Mouse (Mus musculus): Measurements from ENCODE around the gene 1700008O03Rik. TPM values are rescaled to one million over a fixed set of nuclear protein-coding genes. Genes with fewer than 3 reads are reported as not detected.

The 1700008O03Rik gene
- polyA plus RNA-seq (2011; ENCODE audit: insufficient read length, low read depth, missing spikeins): not detected in 2 replicates

DNA sequence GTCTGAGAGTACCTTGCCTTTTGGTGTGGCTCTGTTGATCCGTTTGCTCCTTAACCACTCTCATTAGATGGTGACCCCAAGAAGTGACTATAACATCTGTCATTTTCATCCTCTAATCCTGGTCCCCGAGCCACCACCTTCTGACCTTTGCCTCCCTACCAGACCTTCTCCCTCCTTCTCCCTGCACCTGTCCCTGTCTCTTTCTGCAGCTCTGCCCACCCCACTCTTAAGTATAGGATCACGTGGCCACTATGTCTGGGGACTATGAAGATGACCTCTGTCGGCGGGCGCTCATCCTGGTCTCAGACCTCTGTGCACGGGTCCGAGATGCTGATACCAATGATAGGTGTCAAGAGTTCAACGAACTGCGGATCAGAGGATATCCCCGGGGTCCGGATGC is at the start of gene 1700008O03Rik:
TSS of gene 1700008O03Rik (minus strand) at position 101 of the 400 bp plus-strand sequence.
- Histone ChIP-seq H3K27ac (ENCODE audit: insufficient read depth, low read length) (no peak within 1 kb of the TSS), H3K4me3 (ENCODE audit: insufficient read depth, low read length) (peak within 1 kb of the TSS; percentile 2; the same call in 1 of the 2 replicates), H3K4me1 (ENCODE audit: control insufficient read depth, insufficient read depth, low read length) (no peaks in the 10 kb centered on the region)
- TF ChIP-seq CTCF (IDR thresholded peaks at IDR 0.05; ENCODE audit: borderline replicate concordance, insufficient read depth, low read length) (no peak), POLR2A (IDR thresholded peaks at IDR 0.05; ENCODE audit: low read depth, low read length) (no peak)

DNA sequence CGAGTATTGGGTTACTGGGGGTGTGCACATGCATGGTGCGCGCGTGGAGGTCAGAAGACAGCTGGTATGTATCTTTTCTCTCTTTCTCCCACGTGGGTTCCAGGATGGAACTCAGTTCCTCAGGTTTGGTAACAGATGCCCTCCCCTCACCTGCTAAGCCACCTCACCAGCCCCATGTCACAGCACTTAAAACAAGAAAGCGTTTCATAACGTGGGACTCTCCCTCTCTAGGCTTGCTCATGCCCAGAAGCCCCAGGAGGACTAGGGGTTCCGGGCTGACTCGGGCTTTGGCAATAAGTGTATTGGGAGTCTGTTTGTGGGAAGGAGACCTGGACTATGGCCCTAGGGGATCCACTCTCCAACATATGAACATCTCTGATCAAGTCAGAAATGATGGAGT is 48.5 kb upstream of the 1700008O03Rik start:
- Histone ChIP-seq H3K4me1 (ENCODE audit: control insufficient read depth, insufficient read depth, low read length) (no peaks in the 10 kb centered on the region), H3K27ac (ENCODE audit: insufficient read depth, low read length) (no peak overlapping the region), H3K4me3 (ENCODE audit: insufficient read depth, low read length) (no peak overlapping the region)
- no peak for TF ChIP-seq CTCF (IDR thresholded peaks at IDR 0.05; ENCODE audit: borderline replicate concordance, insufficient read depth, low read length)
- no peak for TF ChIP-seq POLR2A (IDR thresholded peaks at IDR 0.05; ENCODE audit: low read depth, low read length)

DNA sequence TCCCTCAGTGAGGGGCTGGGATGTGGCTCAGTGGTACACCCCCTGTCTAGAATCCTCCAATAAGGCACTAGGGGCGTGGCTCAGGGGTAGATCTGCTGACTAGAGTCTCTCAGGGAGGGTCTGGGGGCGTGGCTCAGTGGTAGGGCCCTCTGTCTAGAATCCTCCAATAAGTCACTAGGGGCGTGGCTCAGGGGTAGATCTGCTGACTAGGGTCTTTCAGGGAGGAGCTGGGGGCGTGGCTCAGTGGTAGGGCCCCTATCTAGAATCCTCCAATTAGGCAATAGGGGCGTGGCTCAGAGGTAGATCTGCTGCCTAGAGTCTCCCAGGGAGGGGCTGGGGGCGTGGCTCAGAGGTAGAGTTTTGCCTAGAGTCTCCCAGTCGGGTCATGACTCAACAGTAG is 47.8 kb upstream of the 1700008O03Rik start:
- no peak overlapping the region for H3K4me3 ChIP-seq (ENCODE audit: insufficient read depth, low read length)
- no peaks in the 10 kb centered on the region for H3K4me1 ChIP-seq (ENCODE audit: control insufficient read depth, insufficient read depth, low read length)
- no peak overlapping the region for H3K27ac ChIP-seq (ENCODE audit: insufficient read depth, low read length)
- TF ChIP-seq POLR2A (IDR thresholded peaks at IDR 0.05; ENCODE audit: low read depth, low read length): no peak
- TF ChIP-seq CTCF (IDR thresholded peaks at IDR 0.05; ENCODE audit: borderline replicate concordance, insufficient read depth, low read length): no peak

DNA sequence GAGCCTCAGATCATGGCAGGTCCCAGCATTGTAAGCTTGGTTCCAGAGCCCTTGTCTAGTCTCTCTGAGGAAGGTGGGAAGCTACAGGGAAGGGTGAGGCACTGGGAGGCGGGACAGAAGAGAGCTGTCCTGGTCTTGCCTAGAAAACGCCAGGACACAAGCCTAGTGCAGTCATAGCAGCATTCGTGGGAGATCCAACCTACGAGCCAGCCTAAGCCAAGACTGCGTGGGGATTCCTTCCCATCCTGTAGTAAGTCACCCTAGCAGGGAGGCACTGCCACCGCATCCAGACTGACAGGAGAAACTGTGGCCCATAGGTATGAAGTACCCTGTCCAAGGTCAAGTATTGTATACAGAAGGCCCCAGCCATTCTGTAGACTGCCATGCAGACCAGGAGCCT is 46.9 kb upstream of the 1700008O03Rik start:
- Histone ChIP-seq H3K4me3 (ENCODE audit: insufficient read depth, low read length) (no peak overlapping the region), H3K27ac (ENCODE audit: insufficient read depth, low read length) (no peak overlapping the region), H3K4me1 (ENCODE audit: control insufficient read depth, insufficient read depth, low read length) (no peaks in the 10 kb centered on the region)
- TF ChIP-seq CTCF (IDR thresholded peaks at IDR 0.05; ENCODE audit: borderline replicate concordance, insufficient read depth, low read length) (no peak), POLR2A (IDR thresholded peaks at IDR 0.05; ENCODE audit: low read depth, low read length) (no peak)

DNA sequence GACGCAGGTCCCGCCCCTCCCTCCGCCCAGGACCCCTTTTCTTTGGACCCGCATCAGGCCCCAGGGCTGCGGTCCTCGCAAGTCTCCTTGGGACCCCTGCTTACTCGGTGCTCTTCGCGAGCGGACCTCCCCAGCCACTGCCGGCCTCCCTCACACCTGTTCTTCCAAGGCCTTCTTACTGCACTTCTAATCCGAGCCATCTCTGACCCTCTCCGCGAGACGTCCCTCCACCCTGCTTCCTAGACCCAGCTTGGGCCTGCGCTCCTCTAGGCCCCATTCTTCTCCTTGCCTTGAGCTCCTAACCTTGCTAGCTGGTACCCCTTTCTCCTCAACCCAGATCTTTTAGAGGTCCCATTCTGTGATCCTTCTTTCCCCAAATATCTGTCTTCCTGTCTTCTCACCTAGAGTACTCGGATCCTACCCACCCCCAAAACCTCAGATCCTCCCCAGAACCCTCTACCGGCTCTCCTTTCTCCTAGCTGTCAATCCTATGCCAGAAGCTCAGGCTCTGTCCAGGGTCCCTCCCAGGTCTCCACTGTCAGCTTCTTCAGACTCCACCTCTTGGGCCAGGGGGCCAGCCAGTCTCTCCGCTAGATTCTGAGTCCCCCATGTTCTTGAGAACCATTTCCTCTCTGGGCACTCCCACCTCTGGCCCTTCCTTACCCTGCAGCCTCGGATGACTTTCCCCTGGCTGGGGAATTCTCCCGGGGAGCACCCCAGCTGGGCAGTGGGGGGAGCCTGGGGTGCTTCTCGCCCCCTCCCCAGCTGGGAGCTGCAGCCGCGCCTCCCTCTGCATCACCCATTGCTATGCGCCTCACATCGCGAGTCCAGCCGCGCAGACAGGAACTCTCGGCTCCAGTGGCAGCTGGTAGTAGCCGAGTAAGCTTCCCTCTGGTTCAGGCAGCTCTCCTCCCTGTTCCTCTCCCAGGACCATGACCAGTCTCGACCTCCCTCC is 44.2 kb upstream of the 1700008O03Rik start:
- Histone ChIP-seq H3K4me1 (ENCODE audit: control insufficient read depth, insufficient read depth, low read length) (no peaks in the 10 kb centered on the region), H3K27ac (ENCODE audit: insufficient read depth, low read length) (no peak overlapping the region), H3K4me3 (ENCODE audit: insufficient read depth, low read length) (no peak overlapping the region)
- TF ChIP-seq CTCF (IDR thresholded peaks at IDR 0.05; ENCODE audit: borderline replicate concordance, insufficient read depth, low read length): no peak
- no peak for TF ChIP-seq POLR2A (IDR thresholded peaks at IDR 0.05; ENCODE audit: low read depth, low read length)

DNA sequence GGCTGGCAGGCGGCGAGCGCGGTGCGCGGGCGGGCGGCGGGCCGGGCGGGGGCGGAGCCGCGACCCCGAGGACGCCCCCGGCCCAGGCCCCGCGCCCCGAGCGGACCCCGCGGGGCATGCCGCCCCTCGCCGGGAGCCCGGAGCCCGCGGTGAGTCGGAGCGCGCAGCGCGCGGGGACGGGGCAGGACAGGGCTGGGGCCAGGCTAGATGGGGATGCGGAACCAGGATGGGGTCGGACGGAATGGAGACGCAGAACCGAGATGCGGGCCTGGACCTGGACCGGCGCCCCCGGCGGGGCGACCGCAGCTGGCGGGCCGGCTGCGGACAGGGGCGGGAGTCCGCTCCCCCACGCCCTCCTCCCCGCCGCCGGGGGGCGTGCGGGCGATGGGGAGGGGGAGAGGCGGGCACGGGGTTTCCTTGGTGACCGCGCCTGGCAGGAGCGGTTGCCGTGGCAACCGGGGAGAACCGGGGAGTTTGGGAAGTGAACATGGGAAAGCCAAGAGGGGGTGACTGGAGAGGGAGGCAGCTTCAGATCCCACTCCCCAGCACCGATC is 43.4 kb upstream of the 1700008O03Rik start, which contains the start of gene Lrrc4b:
TSS of gene Lrrc4b (plus strand) at position 51 of the 554 bp plus-strand sequence.
- no peaks in the 10 kb centered on the region for H3K4me1 ChIP-seq (ENCODE audit: control insufficient read depth, insufficient read depth, low read length)
- H3K4me3 ChIP-seq (ENCODE audit: insufficient read depth, low read length): no peak within 1 kb of the TSS
- TF ChIP-seq CTCF (IDR thresholded peaks at IDR 0.05; ENCODE audit: borderline replicate concordance, insufficient read depth, low read length) (no peak), POLR2A (IDR thresholded peaks at IDR 0.05; ENCODE audit: low read depth, low read length) (no peak)
- H3K27ac ChIP-seq (ENCODE audit: insufficient read depth, low read length): no peak within 1 kb of the TSS

DNA sequence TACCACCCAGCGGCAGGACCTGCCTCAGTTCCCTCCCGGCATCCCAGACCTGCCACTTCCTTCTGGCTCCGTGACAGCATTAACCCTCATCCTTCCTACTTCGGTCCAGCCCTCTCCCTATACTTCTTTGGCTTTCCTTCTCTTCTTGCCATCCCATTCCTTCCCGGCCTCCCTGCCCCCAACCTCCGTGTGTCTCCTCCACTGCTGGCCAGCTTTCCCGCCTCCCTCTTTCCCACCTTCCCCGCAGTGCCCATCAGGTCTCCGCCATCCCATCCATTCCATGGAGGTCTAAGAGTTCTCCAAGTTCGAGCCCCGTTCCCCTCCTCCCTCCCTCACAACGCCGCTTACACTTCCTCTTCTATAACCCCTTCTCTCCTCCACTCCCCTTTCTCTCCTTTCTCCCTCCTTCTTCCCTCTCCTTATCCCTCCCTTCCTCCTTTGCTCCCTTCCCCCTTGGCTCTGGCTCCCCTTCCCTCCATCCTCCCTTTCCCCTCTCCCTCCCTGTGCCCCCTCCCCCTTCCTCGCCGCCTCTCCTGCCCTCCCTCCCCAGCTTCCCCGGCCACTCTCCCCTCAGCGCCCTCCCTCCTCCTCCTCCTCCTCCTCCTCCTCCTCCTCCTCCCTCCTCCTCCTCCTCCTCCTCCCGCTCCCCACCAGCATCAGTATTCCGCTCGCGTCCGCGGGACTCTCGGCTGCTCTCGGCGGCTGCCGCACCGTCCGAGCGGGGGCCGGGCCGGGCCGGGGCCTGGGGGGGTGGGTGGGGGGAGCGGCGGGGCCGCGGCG is 42.7 kb upstream of the 1700008O03Rik start:
- H3K4me3 ChIP-seq (ENCODE audit: insufficient read depth, low read length): no peak overlapping the region
- TF ChIP-seq POLR2A (IDR thresholded peaks at IDR 0.05; ENCODE audit: low read depth, low read length) (no peak), CTCF (IDR thresholded peaks at IDR 0.05; ENCODE audit: borderline replicate concordance, insufficient read depth, low read length) (no peak)
- H3K4me1 ChIP-seq (ENCODE audit: control insufficient read depth, insufficient read depth, low read length): no peaks in the 10 kb centered on the region
- H3K27ac ChIP-seq (ENCODE audit: insufficient read depth, low read length): no peak overlapping the region

DNA sequence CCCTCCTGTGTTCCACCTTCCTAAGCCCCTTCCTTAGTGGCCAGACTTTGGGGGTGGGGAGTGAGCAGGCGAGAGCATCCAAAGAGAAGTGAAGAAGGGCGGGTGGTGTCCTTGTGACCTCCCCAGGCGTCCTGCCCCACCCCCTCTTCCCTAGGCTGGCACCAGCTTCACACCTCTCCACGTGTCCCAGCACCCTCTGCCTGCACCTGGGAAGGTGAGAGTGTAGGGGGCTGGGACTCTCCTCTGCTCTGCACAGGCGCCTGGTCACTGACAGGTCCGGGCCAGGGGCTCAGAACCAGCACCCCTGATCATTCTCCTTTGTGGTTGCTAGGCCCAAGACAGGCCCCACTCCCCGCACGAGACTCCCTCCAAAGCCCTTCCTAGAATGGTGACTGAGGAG is 42.0 kb upstream of the 1700008O03Rik start:
- no peak for TF ChIP-seq CTCF (IDR thresholded peaks at IDR 0.05; ENCODE audit: borderline replicate concordance, insufficient read depth, low read length)
- no peak for TF ChIP-seq POLR2A (IDR thresholded peaks at IDR 0.05; ENCODE audit: low read depth, low read length)
- Histone ChIP-seq H3K4me3 (ENCODE audit: insufficient read depth, low read length) (no peak overlapping the region), H3K4me1 (ENCODE audit: control insufficient read depth, insufficient read depth, low read length) (no peaks in the 10 kb centered on the region), H3K27ac (ENCODE audit: insufficient read depth, low read length) (no peak overlapping the region)

DNA sequence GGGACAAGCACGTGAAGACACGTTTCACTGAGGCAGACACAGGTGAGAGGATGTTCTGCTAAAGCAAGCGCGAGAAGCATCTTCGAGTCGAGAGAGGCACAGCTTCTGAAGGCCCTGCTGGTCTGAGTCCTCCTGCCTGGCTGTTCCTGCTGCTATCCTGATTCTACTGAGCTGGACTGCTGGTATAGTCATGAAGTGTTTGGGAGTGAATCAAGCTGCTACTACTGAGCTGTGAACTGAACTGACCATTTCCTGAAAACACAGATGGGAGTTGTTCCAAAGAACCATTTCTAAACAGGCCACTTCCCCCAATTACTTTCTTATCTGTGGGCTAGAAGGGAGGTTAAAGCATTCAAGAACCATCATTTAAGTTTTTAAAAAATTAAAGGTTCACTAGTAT is 27.7 kb upstream of the 1700008O03Rik start:
- H3K27ac ChIP-seq (ENCODE audit: insufficient read depth, low read length): no peak overlapping the region
- TF ChIP-seq POLR2A (IDR thresholded peaks at IDR 0.05; ENCODE audit: low read depth, low read length): no peak
- TF ChIP-seq CTCF (IDR thresholded peaks at IDR 0.05; ENCODE audit: borderline replicate concordance, insufficient read depth, low read length): no peak
- no peaks in the 10 kb centered on the region for H3K4me1 ChIP-seq (ENCODE audit: control insufficient read depth, insufficient read depth, low read length)
- H3K4me3 ChIP-seq (ENCODE audit: insufficient read depth, low read length): no peak overlapping the region
